Mouse (Mus musculus): ENCODE measurements at regions not wholly inside any gene's neighbourhood (a gene's known extent, or its start where the extent isn't known, plus 50 kb on each side); places are given as distances from the start of the nearest gene placed in this dataset.

DNA sequence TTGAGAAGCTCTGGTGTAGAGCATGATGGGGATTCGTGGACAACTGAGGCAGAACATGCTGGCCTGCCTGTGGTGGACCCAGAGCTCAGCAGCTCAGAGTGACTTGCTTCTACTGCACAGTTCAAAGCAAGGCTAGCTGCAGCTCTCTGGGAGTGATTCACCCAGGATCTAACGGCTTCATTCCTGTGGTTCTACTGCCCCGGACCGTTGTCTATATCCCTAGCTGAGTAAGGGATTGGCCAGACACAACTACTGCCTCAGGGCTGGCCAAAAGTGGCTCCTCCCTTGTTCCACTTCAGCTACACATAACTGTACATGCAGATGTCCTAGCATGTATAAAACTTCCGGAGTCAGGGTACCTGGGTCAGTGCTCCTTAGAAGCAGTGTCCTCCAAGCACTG is 361.7 kb downstream of the Mroh4 start:
- Histone ChIP-seq H3K4me2 (ENCODE audit: insufficient read depth, low read depth, poor library complexity, severe bottlenecking) (no peak overlapping the region), H3K9ac (ENCODE audit: insufficient read depth, low read depth) (no peak overlapping the region), H3K9me3 (replicated peaks; ENCODE audit: low read length) (peaks cover 90% of the 10 kb centered on the region), H3K4me3 (replicated peaks in 1 of 3; ENCODE audit: low read depth in 2 of 3, low read length in 2 of 3, poor library complexity in 1 of 3) (no peak overlapping the region), H3K27ac (ENCODE audit: insufficient read depth, low read depth) (no peak overlapping the region), H3K27me3 (replicated peaks) (no peaks in the 10 kb centered on the region), H3K36me3 (replicated peaks in 1 of 2; ENCODE audit: control insufficient read depth in 1 of 2, insufficient read depth in 1 of 2, low read length in 1 of 2) (no peaks in the 10 kb centered on the region), H3K4me1 (ENCODE audit: control insufficient read depth in 1 of 2, insufficient read depth in 2 of 2) (no peaks in the 10 kb centered on the region), H3K79me2 (replicated peaks; ENCODE audit: control insufficient read depth, extremely low read depth, insufficient read depth, poor library complexity, severe bottlenecking) (no peaks in the 10 kb centered on the region)
- dilution Hi-C loops (cut with MboI; ENCODE audit: extremely low pct_ligation_motif_present, extremely low pct_unique_long_range_greater_than_20kb, low sequenced_read_pairs) (no loop called here), in situ Hi-C loops (cut with MboI; ENCODE audit: low pct_ligation_motif_present, low pct_unique_long_range_greater_than_20kb, low sequenced_read_pairs) (no loop called here)
- TF ChIP-seq JUND (conservative IDR thresholded peaks at IDR 0.05; ENCODE audit: low read depth, low read length) (no peak), RAD21 (IDR thresholded peaks at IDR 0.05; ENCODE audit: low read depth, low read length) (no peak), KAT2A (IDR thresholded peaks at IDR 0.05; ENCODE audit: insufficient replicate concordance, low read length) (no peak), ZKSCAN1 (IDR thresholded peaks at IDR 0.05; ENCODE audit: borderline replicate concordance, low read depth, low read length) (no peak), ZMIZ1 (IDR thresholded peaks at IDR 0.05; ENCODE audit: low read depth, low read length) (no peak), CTCF (conservative IDR thresholded peaks at IDR 0.05 in 1 of 2, IDR thresholded peaks at IDR 0.05 in 1 of 2; ENCODE audit: low read depth in 2 of 2, low read length in 2 of 2) (no peak), SMC3 (IDR thresholded peaks at IDR 0.05; ENCODE audit: low read depth, low read length) (no peak), UBTF (IDR thresholded peaks at IDR 0.05; ENCODE audit: low read depth, low read length) (no peak), SIN3A (IDR thresholded peaks at IDR 0.05; ENCODE audit: low read length) (no peak), EP300 (IDR thresholded peaks at IDR 0.05; ENCODE audit: low read length) (no peak), MAZ (IDR thresholded peaks at IDR 0.05; ENCODE audit: low read depth, low read length) (no peak), JUN (IDR thresholded peaks at IDR 0.05; ENCODE audit: insufficient read depth, low read depth, low read length) (no peak)
- DNase-seq (ENCODE audit: extremely low read depth) = no peak

DNA sequence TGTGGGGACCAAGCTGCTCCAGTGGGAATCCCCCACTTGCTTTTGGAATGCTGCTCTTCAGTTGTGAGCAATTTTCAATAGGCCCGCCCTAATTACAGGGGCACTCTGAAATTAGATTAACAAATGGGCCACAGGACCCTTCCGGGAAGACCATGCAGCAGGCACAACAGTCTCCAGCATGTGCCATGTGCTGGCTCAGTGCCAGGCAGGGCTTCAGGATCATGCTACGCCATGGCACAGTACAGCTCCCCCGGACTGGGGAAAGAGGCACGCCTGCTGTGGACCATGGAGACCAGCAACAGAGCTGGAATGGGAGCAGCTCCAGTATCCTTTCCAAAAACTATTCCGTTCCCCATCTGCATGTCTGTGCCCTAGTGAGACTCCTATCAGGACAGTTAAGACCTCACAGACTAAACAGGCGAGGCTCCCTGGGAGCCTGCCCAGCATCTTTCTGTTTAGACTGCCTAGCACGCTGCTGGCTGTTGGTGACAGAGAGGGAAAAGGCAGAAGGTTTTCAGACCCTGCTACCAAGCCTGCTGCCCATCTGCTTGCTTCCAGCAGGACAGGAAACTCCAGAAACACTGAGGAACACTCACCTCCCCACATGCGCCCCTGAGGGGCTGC is 373.5 kb downstream of the Mroh4 start:
- Histone ChIP-seq H3K4me1 (ENCODE audit: control insufficient read depth in 1 of 2, insufficient read depth in 2 of 2) (no peaks in the 10 kb centered on the region), H3K27me3 (replicated peaks) (no peaks in the 10 kb centered on the region), H3K9ac (ENCODE audit: insufficient read depth, low read depth) (no peak overlapping the region), H3K27ac (ENCODE audit: insufficient read depth, low read depth) (no peak overlapping the region), H3K79me2 (replicated peaks; ENCODE audit: control insufficient read depth, extremely low read depth, insufficient read depth, poor library complexity, severe bottlenecking) (no peaks in the 10 kb centered on the region), H3K4me2 (ENCODE audit: insufficient read depth, low read depth, poor library complexity, severe bottlenecking) (no peak overlapping the region), H3K4me3 (replicated peaks in 1 of 3; ENCODE audit: low read depth in 2 of 3, low read length in 2 of 3, poor library complexity in 1 of 3) (no peak overlapping the region), H3K9me3 (replicated peaks; ENCODE audit: low read length) (peaks cover 91% of the 10 kb centered on the region), H3K36me3 (replicated peaks in 1 of 2; ENCODE audit: control insufficient read depth in 1 of 2, insufficient read depth in 1 of 2, low read length in 1 of 2) (no peaks in the 10 kb centered on the region)
- no peak for DNase-seq (ENCODE audit: extremely low read depth)
- dilution Hi-C loops (cut with MboI; ENCODE audit: extremely low pct_ligation_motif_present, extremely low pct_unique_long_range_greater_than_20kb, low sequenced_read_pairs) = no loop called here
- in situ Hi-C loops (cut with MboI; ENCODE audit: low pct_ligation_motif_present, low pct_unique_long_range_greater_than_20kb, low sequenced_read_pairs) = no loop called here
- TF ChIP-seq ZMIZ1 (IDR thresholded peaks at IDR 0.05; ENCODE audit: low read depth, low read length) (no peak), POLR2A (IDR thresholded peaks at IDR 0.05; ENCODE audit: low read depth, low read length) (no peak), SMC3 (IDR thresholded peaks at IDR 0.05; ENCODE audit: low read depth, low read length) (no peak)

DNA sequence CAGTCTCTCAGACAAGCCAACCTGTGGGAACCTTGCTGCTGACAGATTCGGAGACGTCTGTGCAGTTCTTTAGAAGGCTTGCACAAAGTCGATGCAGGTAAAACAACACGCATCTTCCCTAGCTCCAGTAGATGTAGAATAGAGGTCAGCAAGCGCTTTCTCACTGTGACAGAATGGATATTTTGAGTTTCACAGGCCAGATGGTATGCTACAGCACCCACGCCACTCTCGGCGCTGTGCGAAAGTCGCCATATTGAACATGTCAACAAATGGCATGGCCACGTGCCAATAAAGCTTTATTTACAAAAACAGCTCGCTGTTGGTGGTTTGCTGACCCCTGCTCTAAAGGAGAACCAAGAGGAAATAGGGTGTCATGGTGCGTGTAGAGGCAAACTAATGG is 377.5 kb downstream of the Mroh4 start:
- Histone ChIP-seq H3K27ac (ENCODE audit: insufficient read depth, low read depth) (no peak overlapping the region), H3K4me1 (ENCODE audit: control insufficient read depth in 1 of 2, insufficient read depth in 2 of 2) (no peaks in the 10 kb centered on the region), H3K36me3 (replicated peaks in 1 of 2; ENCODE audit: control insufficient read depth in 1 of 2, insufficient read depth in 1 of 2, low read length in 1 of 2) (no peaks in the 10 kb centered on the region), H3K27me3 (replicated peaks) (no peaks in the 10 kb centered on the region), H3K4me2 (ENCODE audit: insufficient read depth, low read depth, poor library complexity, severe bottlenecking) (no peak overlapping the region), H3K79me2 (replicated peaks; ENCODE audit: control insufficient read depth, extremely low read depth, insufficient read depth, poor library complexity, severe bottlenecking) (no peaks in the 10 kb centered on the region), H3K9ac (ENCODE audit: insufficient read depth, low read depth) (no peak overlapping the region), H3K9me3 (replicated peaks; ENCODE audit: low read length) (peaks cover 91% of the 10 kb centered on the region), H3K4me3 (replicated peaks in 1 of 3; ENCODE audit: low read depth in 2 of 3, low read length in 2 of 3, poor library complexity in 1 of 3) (no peak overlapping the region)
- dilution Hi-C loops (cut with MboI; ENCODE audit: extremely low pct_ligation_motif_present, extremely low pct_unique_long_range_greater_than_20kb, low sequenced_read_pairs) (no loop called here), in situ Hi-C loops (cut with MboI; ENCODE audit: low pct_ligation_motif_present, low pct_unique_long_range_greater_than_20kb, low sequenced_read_pairs) (no loop called here)
- DNase-seq (ENCODE audit: extremely low read depth) = no peak
- no peak for TF ChIP-seq JUND (conservative IDR thresholded peaks at IDR 0.05; ENCODE audit: low read depth, low read length)
- TF ChIP-seq POLR2AphosphoS2 (IDR thresholded peaks at IDR 0.05; ENCODE audit: low read depth, low read length) = no peak
- no peak for TF ChIP-seq ZKSCAN1 (IDR thresholded peaks at IDR 0.05; ENCODE audit: borderline replicate concordance, low read depth, low read length)
- TF ChIP-seq TCF12 (IDR thresholded peaks at IDR 0.05; ENCODE audit: low read depth, low read length) = no peak
- TF ChIP-seq CTCF (conservative IDR thresholded peaks at IDR 0.05 in 1 of 2, IDR thresholded peaks at IDR 0.05 in 1 of 2; ENCODE audit: low read depth in 2 of 2, low read length in 2 of 2) = no peak
- no peak for TF ChIP-seq IRF4 (IDR thresholded peaks at IDR 0.05; ENCODE audit: low read depth, low read length)
- TF ChIP-seq RAD21 (IDR thresholded peaks at IDR 0.05; ENCODE audit: low read depth, low read length) = no peak
- no peak for TF ChIP-seq ZC3H11A (IDR thresholded peaks at IDR 0.05; ENCODE audit: low read depth, low read length)
- no peak for TF ChIP-seq CHD2 (IDR thresholded peaks at IDR 0.05; ENCODE audit: low read length)
- no peak for TF ChIP-seq ZNF384 (IDR thresholded peaks at IDR 0.05; ENCODE audit: low read depth, low read length)
- no peak for TF ChIP-seq MEF2A (IDR thresholded peaks at IDR 0.05; ENCODE audit: borderline replicate concordance, low read depth, low read length)
- TF ChIP-seq CHD1 (IDR thresholded peaks at IDR 0.05; ENCODE audit: low read depth, low read length) = no peak
- no peak for TF ChIP-seq KAT2A (IDR thresholded peaks at IDR 0.05; ENCODE audit: insufficient replicate concordance, low read length)
- no peak for TF ChIP-seq RCOR1 (conservative IDR thresholded peaks at IDR 0.05; ENCODE audit: low read depth, low read length)
- no peak for TF ChIP-seq MAFK (IDR thresholded peaks at IDR 0.05; ENCODE audit: insufficient replicate concordance, low read length)
- TF ChIP-seq PAX5 (IDR thresholded peaks at IDR 0.05; ENCODE audit: low read length) = no peak
- TF ChIP-seq EP300 (IDR thresholded peaks at IDR 0.05; ENCODE audit: low read length) = no peak
- TF ChIP-seq E2F4 (IDR thresholded peaks at IDR 0.05; ENCODE audit: insufficient replicate concordance, low read depth, low read length) = no peak
